Mouse (Mus musculus): ENCODE results near the gene Tsnaxip1.
"Not testable (repeated sequence)": the region's sequence is repeated elsewhere in the genome, so short reads cannot be mapped to it uniquely, and the experiment has no call there.

Tsnaxip1 gene

GRCm38 (mm10) chr8:105813241-105813640 is 14.3 kb upstream of the Tsnaxip1 start:
- DNase-seq (ENCODE audit: low read depth, low spot score), result no peak

- DNase-seq (ENCODE audit: low read depth, low spot score), result no peak
These were observed 7.9 kb upstream of the Tsnaxip1 start for GRCm38 (mm10) chr8:105819659-105820058.

GRCm38 (mm10) chr8:105820925-105821324 is 6.6 kb upstream of the Tsnaxip1 start:
- no peak for DNase-seq (ENCODE audit: low read depth, low spot score)

GRCm38 (mm10) chr8:105825506-105825905 is 2.0 kb upstream of the Tsnaxip1 start:
- DNase-seq (ENCODE audit: low read depth, low spot score), result no peak

- no peak for DNase-seq (ENCODE audit: low read depth, low spot score)
These were observed 1.2 kb upstream of the Tsnaxip1 start for GRCm38 (mm10) chr8:105826379-105826778.

- DNase-seq (ENCODE audit: low read depth, low spot score), result not testable (repeated sequence)
These were observed 6.2 kb downstream of the Tsnaxip1 start for GRCm38 (mm10) chr8:105833740-105834139.

GRCm38 (mm10) chr8:105835318-105835717 is 7.8 kb downstream of the Tsnaxip1 start:
- DNase-seq (ENCODE audit: low read depth, low spot score), result peak; percentile 90

GRCm38 (mm10) chr8:105836991-105837390 is 9.5 kb downstream of the Tsnaxip1 start:
- DNase-seq (ENCODE audit: low read depth, low spot score), result peak; percentile 89

GRCm38 (mm10) chr8:105839209-105839608 is 11.7 kb downstream of the Tsnaxip1 start:
- DNase-seq (ENCODE audit: low read depth, low spot score), result no peak

GRCm38 (mm10) chr8:105846678-105847077 is 19.1 kb downstream of the Tsnaxip1 start:
- no peak for DNase-seq (ENCODE audit: low read depth, low spot score)

- DNase-seq (ENCODE audit: low read depth, low spot score), result no peak
These were observed 22.5 kb downstream of the Tsnaxip1 start for GRCm38 (mm10) chr8:105850014-105850413.

GRCm38 (mm10) chr8:105850611-105851010 is 23.1 kb downstream of the Tsnaxip1 start:
- DNase-seq (ENCODE audit: low read depth, low spot score), result no peak

GRCm38 (mm10) chr8:105851651-105852143 is 24.2 kb downstream of the Tsnaxip1 start:
- DNase-seq (ENCODE audit: low read depth, low spot score), result peak; percentile 95

GRCm38 (mm10) chr8:105852146-105852729 is 24.7 kb downstream of the Tsnaxip1 start:
- DNase-seq (ENCODE audit: low read depth, low spot score), result no peak

GRCm38 (mm10) chr8:105853178-105853577 is 25.6 kb downstream of the Tsnaxip1 start, which contains the start of gene Cenpt:
Gene Cenpt (minus strand): TSS chr8:105853278.
- no peak for DNase-seq (ENCODE audit: low read depth, low spot score)

GRCm38 (mm10) chr8:105854303-105854702 is 26.8 kb downstream of the Tsnaxip1 start:
- no peak for DNase-seq (ENCODE audit: low read depth, low spot score)

GRCm38 (mm10) chr8:105854715-105855216 is 27.2 kb downstream of the Tsnaxip1 start, which contains the start of gene Thap11:
Gene Thap11 (plus strand): TSS chr8:105855132.
- peak; percentile 98 for DNase-seq (ENCODE audit: low read depth, low spot score)

- peak; percentile 76 for DNase-seq (ENCODE audit: low read depth, low spot score)
These were observed 28.0 kb downstream of the Tsnaxip1 start for GRCm38 (mm10) chr8:105855248-105856167.

GRCm38 (mm10) chr8:105856168-105856835 is 28.8 kb downstream of the Tsnaxip1 start:
- peak; percentile 66 for DNase-seq (ENCODE audit: low read depth, low spot score)

GRCm38 (mm10) chr8:105858495-105858894 is 31.0 kb downstream of the Tsnaxip1 start:
- DNase-seq (ENCODE audit: low read depth, low spot score), result peak; percentile 67

- peak; percentile 43 for DNase-seq (ENCODE audit: low read depth, low spot score)
These were observed 31.8 kb downstream of the Tsnaxip1 start for GRCm38 (mm10) chr8:105859314-105859713.
